Mouse (Mus musculus): ENCODE measurements at regions not wholly inside any gene's neighbourhood (a gene's known extent, or its start where the extent isn't known, plus 50 kb on each side); places are given as distances from the start of the nearest gene placed in this dataset.

GRCm38 (mm10) chr5:76040454-76041203 is 62.4 kb upstream of the Kdr start:
- no peak for TF ChIP-seq CTCF (IDR thresholded peaks at IDR 0.05; ENCODE audit: borderline replicate concordance, control insufficient read depth, extremely low read depth, insufficient read depth, low read length, poor library complexity)
- TF ChIP-seq POLR2A (IDR thresholded peaks at IDR 0.05; ENCODE audit: control insufficient read depth, extremely low read depth, insufficient read depth, low read length, poor library complexity), result no peak

Data from thymus, adult 2 months (tissue).